Mouse (Mus musculus) stomach, embryonic 15.5 days (tissue): ENCODE data around the gene Cd33. TPM values are rescaled to one million over a fixed set of nuclear protein-coding genes. Genes with fewer than 3 reads are reported as not detected.

Source experiments
- ATAC-seq: fragments of 200-750 bp; cut with Nextera tagmentation; 2 replicates; pipeline ENCODE4 v1.8.0; 2017; ENCODE audit warnings: low read depth, moderate number of reproducible peaks, moderate TSS enrichment; ENCODE audit not compliant: insufficient read depth, low FRiP score
- H3K27ac ChIP-seq: fragments of 300-500 bp; sonication (generic); 2 replicates; pipeline ENCODE4 v1.5.1; 2015; ENCODE audit warnings: mild to moderate bottlenecking, inconsistent platforms
- H3K27me3 ChIP-seq: fragments of 300-500 bp; sonication (generic); replicated peaks from 2 replicates; pipeline ENCODE4 v1.6.1; 2015; ENCODE audit warnings: inconsistent platforms
- H3K36me3 ChIP-seq: fragments of 300-500 bp; sonication (generic); 2 replicates; pipeline ENCODE4 v1.6.1; 2015; ENCODE audit warnings: inconsistent platforms
- H3K4me1 ChIP-seq: fragments of 300-500 bp; sonication (generic); 2 replicates; pipeline ENCODE4 v1.6.1; 2015; ENCODE audit warnings: inconsistent platforms
- H3K4me2 ChIP-seq: fragments of 300-500 bp; sonication (generic); 2 replicates; pipeline ENCODE4 v1.6.1; 2015; ENCODE audit warnings: mild to moderate bottlenecking, inconsistent platforms
- H3K4me3 ChIP-seq: fragments of 300-500 bp; sonication (generic); replicated peaks from 2 replicates; pipeline ENCODE4 v1.5.1; 2015; ENCODE audit warnings: inconsistent platforms
- H3K9ac ChIP-seq: fragments of 300-500 bp; sonication (generic); 2 replicates; pipeline ENCODE4 v1.6.1; 2015; ENCODE audit warnings: inconsistent platforms
- H3K9me3 ChIP-seq: fragments of 300-500 bp; sonication (generic); 2 replicates; pipeline ENCODE4 v1.6.1; 2016; ENCODE audit warnings: inconsistent platforms
- WGBS: fragments of 180-500 bp; shearing (Covaris S2); methylation state at CpG from one replicate; pipeline ENCODE4 v1.1.7; 2015; 5-methylcytosine and 5-hydroxymethylcytosine counted together
- polyA plus RNA-seq: library from polyadenylated mRNA; unstranded; fragments of >200 nt; fragmentation: Nextera tagmentation; extraction: Ambion mirVana; gene quantifications from 2 replicates; pipeline ENCODE4 v1.2.1, GENCODE M21; 2015

Gene Cd33
- polyA plus RNA-seq, 1 experiment from 2014 or later: 2.1 TPM

DNA sequence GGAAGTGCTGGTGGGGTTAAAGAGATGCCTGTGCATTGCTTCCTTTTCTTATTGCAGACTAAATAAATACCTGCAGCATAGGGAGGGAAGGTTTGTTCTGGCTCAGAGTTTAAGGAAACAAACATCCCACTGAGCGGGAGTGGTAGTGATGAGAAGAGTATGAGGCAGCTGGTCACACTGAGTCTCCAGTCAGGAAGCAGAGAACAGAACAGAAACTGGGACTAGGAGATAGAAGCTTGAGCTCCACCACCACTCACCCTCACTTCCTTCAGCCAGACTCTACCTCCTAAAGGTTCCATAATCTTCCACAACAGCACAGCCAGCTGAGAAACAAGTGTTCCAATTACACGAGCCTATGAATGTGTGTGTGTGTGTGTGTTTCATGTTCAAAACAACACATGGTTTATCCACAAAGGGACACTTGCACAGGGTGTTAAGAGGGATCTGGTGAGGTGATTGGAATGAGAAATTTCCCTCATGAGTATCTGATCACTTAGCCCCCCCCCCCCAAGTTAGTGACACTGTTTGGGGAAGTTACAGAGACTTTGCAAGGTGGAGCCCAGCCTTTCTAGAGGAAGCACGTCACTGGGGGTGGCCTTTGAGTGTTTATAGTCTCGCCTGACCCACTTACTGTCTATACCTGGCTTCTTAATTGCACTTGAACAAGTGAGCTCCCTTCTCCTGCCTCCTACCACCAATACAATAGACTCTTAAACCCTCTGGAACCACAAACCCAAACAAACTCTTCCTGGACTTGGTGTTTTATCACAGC, 32.3 kb downstream of the Cd33 start:
- Histone ChIP-seq H3K27me3 (0 out of 2 replicates have a peak, but pooled peaks cover 3% of the 10 kb centered on the region), H3K4me1 (no peaks in the 10 kb centered on the region), H3K36me3 (no peaks in the 10 kb centered on the region), H3K27ac (no peak overlapping the region), H3K9me3 (no peaks in the 10 kb centered on the region), H3K4me3 (no peak overlapping the region), H3K9ac (no peak overlapping the region), H3K4me2 (no peak overlapping the region)
- 41% methylated on average over 4 of the region's 4 CpGs for WGBS
- no peak for ATAC-seq

DNA sequence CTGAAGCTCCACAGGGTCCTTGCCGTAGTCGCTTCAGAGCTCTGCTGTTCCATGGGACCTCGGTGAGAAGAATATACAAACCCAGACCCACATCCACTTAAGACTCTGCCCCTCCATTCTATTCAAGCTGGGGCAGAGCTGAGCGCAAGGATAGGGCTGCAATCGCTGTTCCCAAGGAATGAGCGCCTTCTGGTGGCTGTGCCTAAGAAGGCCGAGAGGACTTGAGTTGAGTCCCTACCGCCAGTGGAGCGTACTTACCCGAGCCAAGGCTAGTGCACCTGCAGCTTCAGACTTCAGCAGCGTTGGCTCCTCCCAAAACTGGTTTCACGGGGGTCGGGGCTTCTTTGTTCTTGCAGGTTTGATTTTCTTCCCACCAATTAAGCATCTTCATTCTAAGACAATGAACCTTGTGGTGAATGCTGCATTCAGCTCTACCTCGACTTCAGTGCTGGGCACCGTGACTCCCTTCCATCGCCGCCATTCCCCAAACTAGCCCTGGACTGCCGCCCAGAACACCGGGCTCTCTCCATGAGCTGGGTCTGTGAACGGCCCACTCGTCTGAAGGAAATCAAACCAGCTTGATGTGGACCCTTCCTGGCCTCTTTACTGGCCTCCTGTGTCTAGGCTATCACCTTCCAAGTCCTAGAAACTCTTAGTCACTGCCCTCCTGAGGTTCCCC, 48.7 kb downstream of the Cd33 start:
- no peak overlapping the region for H3K4me2 ChIP-seq

DNA sequence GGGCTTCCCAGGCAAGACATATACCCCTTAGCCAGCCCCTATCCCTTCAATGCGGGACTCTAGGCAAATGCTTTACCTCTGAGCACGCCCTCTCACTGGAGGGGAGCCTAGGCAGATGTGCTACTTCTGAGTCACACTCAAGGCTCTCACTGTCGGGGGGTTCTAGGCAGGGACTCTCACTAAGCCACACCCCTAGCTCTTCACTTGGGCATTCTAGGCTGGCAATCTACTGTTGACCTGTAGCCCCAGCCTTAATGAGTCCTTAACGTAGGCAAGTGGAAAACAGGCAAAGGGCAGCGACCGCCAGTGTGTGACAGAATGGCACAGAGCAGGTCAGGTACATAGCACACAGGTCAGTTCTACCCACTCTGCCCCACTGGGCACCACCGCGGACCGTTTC, 53.4 kb downstream of the Cd33 start:
- no peak overlapping the region for H3K27ac ChIP-seq
- H3K4me1 ChIP-seq: 0 out of 2 replicates have a peak, but pooled peaks cover 3% of the 10 kb centered on the region
- no peaks in the 10 kb centered on the region for H3K36me3 ChIP-seq
- no peak overlapping the region for H3K9ac ChIP-seq
- H3K4me3 ChIP-seq: no peak overlapping the region
- 0 out of 2 replicates have a peak overlapping the region, but pooled peaks have one; percentile 67 for H3K4me2 ChIP-seq
- H3K9me3 ChIP-seq: no peaks in the 10 kb centered on the region
- ATAC-seq: no peak
- 59% methylated on average over 9 of the region's 9 CpGs for WGBS
- H3K27me3 ChIP-seq: peaks cover 16% of the 10 kb centered on the region; the same call in 1 of the 2 replicates

More for the DNA sequence above, 48.7 kb downstream of the Cd33 start:
- H3K9ac ChIP-seq: no peak overlapping the region
- no peak overlapping the region for H3K27ac ChIP-seq
- H3K4me1 ChIP-seq: no peaks in the 10 kb centered on the region
- peaks cover 7% of the 10 kb centered on the region; the same call in 1 of the 2 replicates for H3K27me3 ChIP-seq
- no peaks in the 10 kb centered on the region for H3K9me3 ChIP-seq
- 19% methylated on average over 21 of the region's 21 CpGs for WGBS
- ATAC-seq: peak; percentile 60; the same call in 1 of the 2 replicates
- H3K36me3 ChIP-seq: no peaks in the 10 kb centered on the region
- H3K4me3 ChIP-seq: no peak overlapping the region

DNA sequence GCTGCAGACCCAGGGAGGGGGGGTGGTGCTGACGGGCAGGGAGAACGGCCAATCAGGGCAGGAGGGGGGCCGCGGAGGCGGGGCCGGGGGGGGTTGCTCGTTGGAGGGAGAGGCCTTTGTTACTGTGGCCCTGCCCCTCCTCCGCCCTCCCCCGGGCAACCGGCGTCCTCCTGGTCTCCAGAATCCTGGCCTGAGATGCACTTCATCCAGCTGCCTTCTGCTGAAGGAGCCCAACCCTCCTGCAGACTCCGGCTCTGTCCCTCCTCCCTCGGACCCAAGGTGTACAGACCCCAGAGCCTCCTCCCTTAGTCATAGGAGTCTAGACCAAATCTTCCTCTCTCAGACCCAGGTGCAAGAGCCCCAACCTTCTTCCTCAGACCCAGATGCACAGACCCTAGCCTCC, 54.0 kb downstream of the Cd33 start:
- H3K36me3 ChIP-seq: no peaks in the 10 kb centered on the region
- H3K9ac ChIP-seq: no peak overlapping the region
- H3K4me2 ChIP-seq: peak overlapping the region; percentile 67
- H3K4me1 ChIP-seq: 0 out of 2 replicates have a peak, but pooled peaks cover 3% of the 10 kb centered on the region
- no peaks in the 10 kb centered on the region for H3K9me3 ChIP-seq
- H3K4me3 ChIP-seq: peak overlapping the region; percentile 46
- peak; percentile 81; the same call in 1 of the 2 replicates for ATAC-seq
- no peak overlapping the region for H3K27ac ChIP-seq
- peaks cover 16% of the 10 kb centered on the region; the same call in 1 of the 2 replicates for H3K27me3 ChIP-seq
- 0% methylated on average over 7 of the region's 13 CpGs for WGBS

DNA sequence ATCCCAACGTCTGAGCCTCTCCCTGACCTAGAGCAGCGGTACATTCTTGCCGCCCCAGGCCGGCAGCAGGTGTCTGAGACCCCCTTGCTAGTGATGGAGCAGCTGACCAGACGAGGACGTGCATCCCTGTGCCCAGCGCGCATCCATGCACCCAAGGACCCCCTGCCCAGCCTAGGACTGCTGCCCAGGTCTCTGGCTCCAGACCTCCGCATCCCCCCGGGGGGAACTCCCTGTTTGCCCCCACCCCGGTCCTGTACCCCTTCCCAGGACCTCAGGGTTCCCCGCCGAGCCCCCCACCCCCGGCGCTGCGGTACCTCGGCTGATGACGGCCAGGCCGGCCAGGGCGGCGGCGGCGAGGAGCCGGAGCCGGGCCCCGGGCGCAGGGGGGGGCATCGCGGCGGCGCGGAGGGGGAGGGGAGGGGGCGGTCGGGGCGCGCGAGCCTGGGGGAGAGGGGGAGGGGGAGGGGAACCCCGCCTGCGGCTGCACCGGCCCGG, 54.5 kb downstream of the Cd33 start, which contains the start of gene Iglon5:
TSS of gene Iglon5 (minus strand) at position 445 of the 495 bp plus-strand sequence.
- ATAC-seq: no peak
- no peaks in the 10 kb centered on the region for H3K36me3 ChIP-seq
- peaks cover 16% of the 10 kb centered on the region; the same call in 1 of the 2 replicates for H3K27me3 ChIP-seq
- H3K27ac ChIP-seq: no peak within 1 kb of the TSS
- no peaks in the 10 kb centered on the region for H3K9me3 ChIP-seq
- H3K4me2 ChIP-seq: peak within 1 kb of the TSS; percentile 67
- no peak within 1 kb of the TSS for H3K9ac ChIP-seq
- 0 out of 2 replicates have a peak, but pooled peaks cover 3% of the 10 kb centered on the region for H3K4me1 ChIP-seq
- 1% methylated on average over 18 of the region's 41 CpGs for WGBS
- H3K4me3 ChIP-seq: peak within 1 kb of the TSS; percentile 46

DNA sequence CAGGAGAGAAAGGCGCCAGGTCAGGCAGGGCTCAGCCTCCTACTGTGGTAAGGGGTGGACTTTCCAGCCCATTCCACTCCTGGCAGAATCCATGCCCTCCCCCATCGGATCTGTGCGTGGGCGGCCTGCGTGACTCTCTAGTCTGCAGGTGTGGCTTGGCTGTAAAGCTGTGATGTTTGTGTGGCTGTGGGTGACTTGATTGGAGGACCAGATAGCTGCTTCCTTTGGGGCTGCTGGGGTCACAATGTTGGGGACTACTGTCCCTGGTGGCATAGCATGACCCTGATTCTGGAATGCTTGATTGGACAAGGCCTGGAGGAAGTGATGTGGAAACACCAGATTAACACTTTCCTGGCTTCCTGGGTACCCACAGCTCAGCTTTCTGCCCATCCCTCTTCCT, 55.6 kb downstream of the Cd33 start:
- Histone ChIP-seq H3K9me3 (no peaks in the 10 kb centered on the region), H3K4me3 (no peak overlapping the region), H3K4me1 (0 out of 2 replicates have a peak, but pooled peaks cover 3% of the 10 kb centered on the region), H3K36me3 (no peaks in the 10 kb centered on the region), H3K27me3 (peaks cover 16% of the 10 kb centered on the region; the same call in 1 of the 2 replicates), H3K9ac (no peak overlapping the region), H3K4me2 (no peak overlapping the region), H3K27ac (no peak overlapping the region)
- no peak for ATAC-seq
- WGBS: 50% methylated on average over 5 of the region's 5 CpGs

DNA sequence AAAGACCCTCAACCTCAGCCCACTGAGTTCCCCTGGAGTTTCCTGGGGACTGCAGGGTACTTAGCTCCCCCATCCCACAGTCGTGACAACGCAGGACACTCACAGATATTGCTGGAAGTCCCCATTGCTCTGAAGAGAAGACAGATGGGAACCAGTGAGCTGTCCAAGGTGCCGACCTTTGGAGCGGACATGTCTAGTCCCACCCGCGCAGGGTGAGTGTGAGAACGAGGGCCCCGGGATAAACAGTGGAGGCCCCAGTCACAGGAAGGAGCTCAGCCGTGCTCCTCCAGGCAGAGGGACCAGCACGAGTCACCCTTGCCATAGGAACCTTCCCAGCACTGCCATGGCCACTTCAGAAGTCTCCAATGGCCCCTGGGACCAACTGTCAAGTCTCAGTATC, 61.0 kb downstream of the Cd33 start:
- 0 out of 2 replicates have a peak, but pooled peaks cover 4% of the 10 kb centered on the region for H3K4me1 ChIP-seq
- H3K4me2 ChIP-seq: no peak overlapping the region
- no peak overlapping the region for H3K9ac ChIP-seq
- H3K36me3 ChIP-seq: no peaks in the 10 kb centered on the region
- ATAC-seq: no peak
- no peak overlapping the region for H3K27ac ChIP-seq
- peaks cover 1% of the 10 kb centered on the region; the same call in 1 of the 2 replicates for H3K27me3 ChIP-seq
- 6% methylated on average over 10 of the region's 10 CpGs for WGBS
- no peaks in the 10 kb centered on the region for H3K9me3 ChIP-seq
- no peak overlapping the region for H3K4me3 ChIP-seq

DNA sequence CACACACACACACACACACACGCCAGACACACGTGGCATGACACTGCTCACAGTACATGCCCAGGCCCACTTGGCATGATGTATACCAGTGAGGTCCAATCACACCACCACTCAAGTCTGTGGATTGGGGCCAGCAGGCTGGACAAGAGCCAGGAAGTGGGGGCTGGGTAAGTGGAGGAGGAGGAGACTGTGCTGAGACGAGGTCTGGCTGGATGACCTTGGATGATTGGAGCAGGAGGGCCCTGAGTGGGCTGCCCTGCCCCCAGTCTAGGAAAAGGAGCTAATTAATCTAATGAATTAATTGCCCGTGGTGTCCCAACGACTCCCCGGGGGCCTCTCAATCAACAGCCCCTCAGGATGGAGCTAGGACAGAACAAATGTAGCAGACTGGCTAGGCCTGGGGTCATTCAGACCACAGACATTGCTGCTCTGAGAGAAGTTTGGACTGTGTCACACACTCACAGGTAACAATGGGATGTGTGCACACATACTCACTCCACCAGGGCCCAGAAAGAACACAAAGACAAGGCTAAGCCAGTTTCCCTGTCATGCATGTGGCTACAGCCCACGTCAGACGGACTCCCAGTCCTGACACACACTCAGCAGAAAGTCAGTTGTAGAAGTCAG, 62.0 kb downstream of the Cd33 start:
- H3K27ac ChIP-seq: no peak overlapping the region
- H3K9me3 ChIP-seq: no peaks in the 10 kb centered on the region
- no peak overlapping the region for H3K9ac ChIP-seq
- H3K4me1 ChIP-seq: 0 out of 2 replicates have a peak, but pooled peaks cover 4% of the 10 kb centered on the region
- no peak; the same call in 1 of the 2 replicates for ATAC-seq
- H3K4me2 ChIP-seq: no peak overlapping the region
- no peaks in the 10 kb centered on the region for H3K36me3 ChIP-seq
- H3K27me3 ChIP-seq: peaks cover 12% of the 10 kb centered on the region
- H3K4me3 ChIP-seq: no peak overlapping the region
- 58% methylated on average over 8 of the region's 8 CpGs for WGBS

DNA sequence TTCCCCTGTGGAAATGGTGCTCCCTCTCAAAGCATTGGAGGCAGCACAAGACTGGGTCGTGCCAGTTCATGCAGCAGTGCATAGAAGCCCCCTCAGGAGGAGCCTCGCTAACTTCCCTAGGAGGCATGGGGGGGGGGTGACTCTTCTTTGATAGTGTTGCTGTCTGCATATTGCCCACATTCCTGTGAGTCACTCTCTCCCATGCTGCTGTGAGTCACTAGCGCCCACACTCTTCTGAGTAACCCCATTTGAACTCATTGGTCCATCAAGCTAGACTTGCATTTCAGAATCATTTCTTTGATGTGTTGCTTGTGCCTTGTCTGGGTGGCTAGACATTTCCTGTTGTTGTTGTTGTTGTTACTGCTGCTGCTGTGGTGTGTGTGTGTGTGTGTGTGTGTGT, 63.0 kb downstream of the Cd33 start:
- no peak overlapping the region for H3K4me2 ChIP-seq
- H3K27ac ChIP-seq: no peak overlapping the region
- H3K27me3 ChIP-seq: peaks cover 21% of the 10 kb centered on the region
- 0 out of 2 replicates have a peak, but pooled peaks cover 4% of the 10 kb centered on the region for H3K4me1 ChIP-seq
- 60% methylated on average over 3 of the region's 3 CpGs for WGBS
- no peak overlapping the region for H3K4me3 ChIP-seq
- no peaks in the 10 kb centered on the region for H3K36me3 ChIP-seq
- no peak overlapping the region for H3K9ac ChIP-seq
- no peaks in the 10 kb centered on the region for H3K9me3 ChIP-seq
- no peak for ATAC-seq

DNA sequence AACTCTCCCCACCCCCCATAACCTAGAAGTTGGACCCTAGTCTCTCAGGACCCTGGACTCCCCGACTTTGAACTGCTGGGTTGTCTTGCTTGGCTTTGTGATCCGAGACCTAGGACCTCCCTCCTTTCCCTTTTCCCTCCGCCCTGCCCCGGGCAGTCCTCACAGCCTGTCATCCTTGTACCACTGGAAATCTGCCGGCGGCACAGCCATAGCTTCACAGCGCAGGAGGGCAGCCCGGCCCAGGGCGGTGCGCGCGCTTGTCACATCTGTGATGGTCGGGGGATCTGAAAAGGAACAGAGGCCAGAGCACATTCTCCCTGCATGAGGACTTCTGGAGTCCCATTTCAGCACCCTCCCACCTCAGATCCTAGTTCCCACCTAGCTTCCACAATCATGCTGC, 67.9 kb downstream of the Cd33 start:
- no peaks in the 10 kb centered on the region for H3K4me1 ChIP-seq
- no peak for ATAC-seq
- H3K4me3 ChIP-seq: no peak overlapping the region
- no peak overlapping the region for H3K27ac ChIP-seq
- 10% methylated on average over 13 of the region's 13 CpGs for WGBS
- no peaks in the 10 kb centered on the region for H3K36me3 ChIP-seq
- no peak overlapping the region for H3K9ac ChIP-seq
- no peak overlapping the region for H3K4me2 ChIP-seq
- peaks cover 34% of the 10 kb centered on the region for H3K27me3 ChIP-seq
- no peaks in the 10 kb centered on the region for H3K9me3 ChIP-seq

DNA sequence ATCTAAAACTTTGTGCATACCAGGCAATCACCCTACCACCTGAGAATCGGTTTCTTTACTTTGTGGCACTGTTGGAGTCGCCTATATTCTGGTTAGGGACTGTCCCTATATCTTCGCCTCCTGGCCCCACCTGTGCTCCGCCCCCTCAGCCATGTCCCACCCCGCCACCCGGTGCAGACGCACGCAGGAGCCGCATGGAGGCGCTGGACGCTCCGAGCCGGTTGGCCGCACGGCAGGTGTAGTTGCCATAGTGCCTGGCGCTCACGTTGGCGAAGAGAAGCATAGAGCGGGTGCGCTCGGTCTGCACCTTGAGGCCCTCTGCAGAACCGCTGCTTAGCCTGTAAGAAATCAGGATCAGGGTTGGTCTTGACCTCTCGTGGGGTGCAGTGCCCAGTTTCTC, 68.5 kb downstream of the Cd33 start:
- H3K4me1 ChIP-seq: no peaks in the 10 kb centered on the region
- H3K27ac ChIP-seq: no peak overlapping the region
- ATAC-seq: no peak
- no peak overlapping the region for H3K4me3 ChIP-seq
- H3K36me3 ChIP-seq: no peaks in the 10 kb centered on the region
- H3K4me2 ChIP-seq: no peak overlapping the region
- H3K27me3 ChIP-seq: peaks cover 34% of the 10 kb centered on the region
- 16% methylated on average over 23 of the region's 23 CpGs for WGBS
- H3K9me3 ChIP-seq: no peaks in the 10 kb centered on the region
- no peak overlapping the region for H3K9ac ChIP-seq
